Mouse (Mus musculus) kidney, postnatal 0 days (tissue): ENCODE measurements at regions not wholly inside any gene's neighbourhood (a gene's known extent, or its start where the extent isn't known, plus 50 kb on each side); places are given as distances from the start of the nearest gene placed in this dataset.

Experiments
- ATAC-seq: fragments of 200-750 bp; cut with Nextera tagmentation; replicated peaks from 2 replicates; pipeline ENCODE4 v1.8.0; 2017; ENCODE audit warnings: low read depth, moderate number of reproducible peaks, moderate TSS enrichment, moderate library complexity; ENCODE audit not compliant: low FRiP score
- DNase-seq: peaks from one replicate; pipeline ENCODE4 v3.0.0-alpha.2; 2016; ENCODE audit warnings: low spot score
- H3K27ac ChIP-seq: fragments of 300-500 bp; sonication (generic); 2 replicates; pipeline ENCODE4 v1.5.1; 2014; ENCODE audit warnings: mild to moderate bottlenecking
- H3K27me3 ChIP-seq: fragments of 300-500 bp; sonication (generic); 2 replicates; pipeline ENCODE4 v1.6.1; 2014; ENCODE audit warnings: low read length, mixed read lengths; ENCODE audit not compliant: insufficient read depth
- H3K36me3 ChIP-seq: fragments of 300-500 bp; sonication (generic); 2 replicates; pipeline ENCODE4 v1.6.1; 2014; ENCODE audit warnings: low read length, mixed read lengths; ENCODE audit not compliant: insufficient read depth
- H3K4me1 ChIP-seq: fragments of 300-500 bp; sonication (generic); replicated peaks from 2 replicates; pipeline ENCODE4 v1.6.1; 2014; ENCODE audit warnings: antibody characterized with exemption, low read length, mixed read lengths; ENCODE audit not compliant: insufficient read depth
- H3K4me2 ChIP-seq: fragments of 300-500 bp; sonication (generic); 2 replicates; pipeline ENCODE4 v1.6.1; 2014; ENCODE audit warnings: mild to moderate bottlenecking, low read length, moderate library complexity, mixed read lengths
- H3K4me3 ChIP-seq: fragments of 300-500 bp; sonication (generic); replicated peaks from 2 replicates; pipeline ENCODE4 v1.5.1; 2014; ENCODE audit warnings: low read depth, low read length
- H3K9ac ChIP-seq: fragments of 300-500 bp; sonication (generic); 2 replicates; pipeline ENCODE4 v1.6.1; 2014; ENCODE audit warnings: low read depth, low read length
- H3K9me3 ChIP-seq: fragments of 300-500 bp; sonication (generic); replicated peaks from 2 replicates; pipeline ENCODE4 v1.6.1; 2016; ENCODE audit warnings: low read length, inconsistent platforms, mixed read lengths
- CTCF ChIP-seq: IDR thresholded peaks from 2 replicates; pipeline ENCODE4 v1.5.1; 2016; ENCODE audit warnings: antibody characterized with exemption, low read depth, mild to moderate bottlenecking, moderate library complexity
- WGBS: fragments of 180-500 bp; shearing (Covaris S2); extraction: QIAGEN DNeasy Blood & Tissue Kit; methylation state at CpG from one replicate; pipeline ENCODE4 v1.1.7; 2014; 5-methylcytosine and 5-hydroxymethylcytosine counted together

- Histone ChIP-seq H3K27ac (peak overlapping the region; percentile 55; the same call in 1 of the 2 replicates), H3K9ac (no peak overlapping the region)
- peak; percentile 51 for DNase-seq
Observed at GRCm38 (mm10) chr9:46830746-46831560, 167.6 kb upstream of the Gm4791 start.

GRCm38 (mm10) chr9:46830316-46830715 is 168.2 kb upstream of the Gm4791 start:
- 0 out of 2 replicates have a peak, but pooled peaks cover 2% of the 10 kb centered on the region for H3K4me1 ChIP-seq
- H3K4me2 ChIP-seq, result no peak overlapping the region
- H3K9ac ChIP-seq, result no peak overlapping the region
- H3K4me3 ChIP-seq, result no peak overlapping the region
- TF ChIP-seq CTCF, result no peak
- H3K36me3 ChIP-seq, result no peaks in the 10 kb centered on the region
- ATAC-seq, result no peak
- no peaks in the 10 kb centered on the region for H3K9me3 ChIP-seq
- H3K27ac ChIP-seq, result no peak overlapping the region
- WGBS, result 6% methylated on average over 1 of the region's 1 CpGs
- peak; percentile 12 for DNase-seq
- no peaks in the 10 kb centered on the region for H3K27me3 ChIP-seq

More at GRCm38 (mm10) chr9:46830746-46831560, 167.6 kb upstream of the Gm4791 start:
- ATAC-seq, result no peak
- 0 out of 2 replicates have a peak overlapping the region, but pooled peaks have one; percentile 0 for H3K4me2 ChIP-seq
- H3K4me1 ChIP-seq, result 0 out of 2 replicates have a peak, but pooled peaks cover 2% of the 10 kb centered on the region
- no peaks in the 10 kb centered on the region for H3K36me3 ChIP-seq
- TF ChIP-seq CTCF, result no peak
- no peak overlapping the region for H3K4me3 ChIP-seq
- no peaks in the 10 kb centered on the region for H3K9me3 ChIP-seq
- WGBS, result 30% methylated on average over 15 of the region's 15 CpGs
- H3K27me3 ChIP-seq, result no peaks in the 10 kb centered on the region

GRCm38 (mm10) chr9:46824703-46825102 is 173.8 kb upstream of the Gm4791 start:
- 69% methylated on average over 4 of the region's 4 CpGs for WGBS
- H3K9me3 ChIP-seq, result no peaks in the 10 kb centered on the region
- no peaks in the 10 kb centered on the region for H3K27me3 ChIP-seq

GRCm38 (mm10) chr9:46819808-46820207 is 178.7 kb upstream of the Gm4791 start:
- Histone ChIP-seq H3K4me3 (no peak overlapping the region), H3K4me1 (no peaks in the 10 kb centered on the region), H3K27ac (no peak overlapping the region), H3K36me3 (no peaks in the 10 kb centered on the region), H3K4me2 (no peak overlapping the region), H3K27me3 (no peaks in the 10 kb centered on the region), H3K9me3 (no peaks in the 10 kb centered on the region), H3K9ac (no peak overlapping the region)
- ATAC-seq (no peak), DNase-seq (no peak)
- TF ChIP-seq CTCF, result no peak
- WGBS, result 42% methylated on average over 7 of the region's 7 CpGs

More at GRCm38 (mm10) chr9:46824703-46825102, 173.8 kb upstream of the Gm4791 start:
- H3K9ac ChIP-seq, result no peak overlapping the region
- H3K27ac ChIP-seq, result no peak overlapping the region
- DNase-seq (no peak), ATAC-seq (no peak)
- no peak overlapping the region for H3K4me3 ChIP-seq
- H3K36me3 ChIP-seq, result no peaks in the 10 kb centered on the region
- TF ChIP-seq CTCF, result no peak
- no peak overlapping the region for H3K4me2 ChIP-seq
- 0 out of 2 replicates have a peak, but pooled peaks cover 1% of the 10 kb centered on the region for H3K4me1 ChIP-seq

GRCm38 (mm10) chr9:46819376-46819775 is 179.2 kb upstream of the Gm4791 start:
- DNase-seq, result no peak
- no peak overlapping the region for H3K4me3 ChIP-seq
- H3K4me2 ChIP-seq, result no peak overlapping the region
- WGBS, result 51% methylated on average over 6 of the region's 6 CpGs
- H3K27me3 ChIP-seq, result no peaks in the 10 kb centered on the region
- no peaks in the 10 kb centered on the region for H3K4me1 ChIP-seq
- H3K9ac ChIP-seq, result no peak overlapping the region
- no peak overlapping the region for H3K27ac ChIP-seq
- no peak for ATAC-seq
- H3K9me3 ChIP-seq, result no peaks in the 10 kb centered on the region
- no peak for TF ChIP-seq CTCF
- H3K36me3 ChIP-seq, result no peaks in the 10 kb centered on the region

- ATAC-seq, result no peak
Observed at GRCm38 (mm10) chr9:46816126-46816525, 182.4 kb upstream of the Gm4791 start.

More at GRCm38 (mm10) chr9:46816126-46816525, 182.4 kb upstream of the Gm4791 start:
- TF ChIP-seq CTCF, result no peak
- no peak overlapping the region for H3K4me3 ChIP-seq
- H3K36me3 ChIP-seq, result no peaks in the 10 kb centered on the region
- 78% methylated on average over 5 of the region's 5 CpGs for WGBS
- H3K27me3 ChIP-seq, result no peaks in the 10 kb centered on the region
- no peak overlapping the region for H3K9ac ChIP-seq
- no peaks in the 10 kb centered on the region for H3K4me1 ChIP-seq
- DNase-seq, result no peak
- H3K9me3 ChIP-seq, result no peaks in the 10 kb centered on the region
- no peak overlapping the region for H3K27ac ChIP-seq
- no peak overlapping the region for H3K4me2 ChIP-seq
